Mouse (Mus musculus): ENCODE results near the gene Chrm5. TPM values are rescaled to one million over a fixed set of nuclear protein-coding genes. Genes with fewer than 3 reads are reported as not detected.
A peak's percentile ranks its signal among the peaks of the same experiment; 100 is the strongest.
"Not testable (repeated sequence)": the region's sequence is repeated elsewhere in the genome, so short reads cannot be mapped to it uniquely, and the experiment has no call there.

Gene Chrm5
- polyA plus RNA-seq, 1 experiment from 2014 or later: 0.31 TPM

DNA sequence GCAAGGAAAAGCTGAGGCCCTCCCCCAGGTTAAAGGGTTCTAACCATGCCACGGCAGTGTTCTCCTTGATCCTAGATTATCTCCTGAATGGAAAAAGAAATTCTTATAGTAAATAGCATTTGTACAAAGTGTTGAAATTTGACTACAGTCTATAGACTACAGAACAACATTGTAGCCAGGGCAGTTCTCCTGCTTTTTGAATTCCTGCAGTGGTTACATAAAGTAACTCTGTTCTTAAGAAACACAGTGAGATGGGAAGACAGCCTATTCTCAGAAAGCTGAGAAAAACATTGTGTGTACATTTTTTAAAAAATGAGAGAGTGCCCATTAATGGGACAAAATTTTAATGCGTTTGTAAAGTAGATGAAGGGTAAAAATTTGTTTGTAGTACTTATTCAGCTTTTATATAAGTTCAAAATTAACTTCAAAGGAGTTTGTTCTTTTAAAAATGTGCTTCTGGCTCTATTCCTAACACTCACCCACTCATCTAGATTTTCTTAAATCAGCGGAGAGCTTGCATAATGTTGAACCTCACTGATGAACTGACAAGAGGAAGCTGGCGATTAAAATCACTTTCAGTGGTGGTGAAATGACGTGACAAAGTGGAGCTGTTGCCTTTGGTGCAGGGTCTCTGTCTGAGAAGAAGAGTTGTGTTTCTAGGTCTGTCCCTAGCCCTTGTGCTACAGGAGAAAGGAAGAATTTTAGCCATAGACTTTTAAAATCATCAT is 5.4 kb downstream of the Chrm5 start:
- Histone ChIP-seq H3K4me3 (replicated peaks) (no peak overlapping the region), H3K9me3 (no peaks in the 10 kb centered on the region), H3K9ac (no peak overlapping the region), H3K27ac (no peak overlapping the region), H3K27me3 (no peaks in the 10 kb centered on the region), H3K4me1 (no peaks in the 10 kb centered on the region), H3K4me2 (no peak overlapping the region), H3K36me3 (replicated peaks) (no peaks in the 10 kb centered on the region)
- WGBS: 84% methylated on average over 5 of the region's 5 CpGs
- no peak for ATAC-seq (ENCODE audit: low FRiP score)

GRCm38 (mm10) chr2:112472076-112472475 is 8.5 kb downstream of the Chrm5 start:
- Histone ChIP-seq H3K9me3 (no peaks in the 10 kb centered on the region), H3K36me3 (replicated peaks) (peaks cover 28% of the 10 kb centered on the region), H3K27ac (no peak overlapping the region), H3K27me3 (no peaks in the 10 kb centered on the region), H3K4me3 (replicated peaks) (no peak overlapping the region), H3K9ac (no peak overlapping the region), H3K4me1 (no peaks in the 10 kb centered on the region), H3K4me2 (no peak overlapping the region)
- no peak for ATAC-seq (ENCODE audit: low FRiP score)
- 87% methylated on average over 2 of the region's 2 CpGs for WGBS

- no peaks in the 10 kb centered on the region for H3K27me3 ChIP-seq
- H3K4me2 ChIP-seq: no peak overlapping the region
- no peaks in the 10 kb centered on the region for H3K4me1 ChIP-seq
- H3K9me3 ChIP-seq: no peaks in the 10 kb centered on the region
- ATAC-seq (ENCODE audit: low FRiP score): no peak
- H3K27ac ChIP-seq: no peak overlapping the region
- WGBS: 50% methylated on average over 5 of the region's 5 CpGs
- H3K4me3 ChIP-seq (replicated peaks): no peak overlapping the region
- H3K9ac ChIP-seq: no peak overlapping the region
- H3K36me3 ChIP-seq (replicated peaks): peaks cover 32% of the 10 kb centered on the region
Measured at GRCm38 (mm10) chr2:112470961-112471381, 9.6 kb downstream of the Chrm5 start.

DNA sequence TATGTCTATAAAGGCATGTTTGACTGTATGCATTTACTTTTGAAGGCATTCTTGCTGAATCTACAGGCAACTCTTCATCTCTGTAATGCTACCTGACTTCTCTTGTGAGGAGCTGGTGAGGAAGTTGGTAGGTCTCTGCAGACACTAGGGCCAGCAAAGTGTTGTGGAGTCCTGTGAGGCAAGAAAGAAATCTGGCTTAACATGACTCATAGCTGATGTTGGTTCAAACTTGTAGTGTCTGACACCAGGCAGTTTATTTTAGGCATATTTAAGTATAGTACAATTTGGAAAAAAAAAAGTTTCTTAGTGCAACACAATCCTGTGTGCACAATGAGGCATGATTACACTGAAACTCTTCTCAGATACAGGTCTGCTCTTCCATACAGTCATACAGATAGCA is 11.0 kb downstream of the Chrm5 start:
- Histone ChIP-seq H3K9me3 (no peaks in the 10 kb centered on the region), H3K4me2 (no peak overlapping the region), H3K27ac (no peak overlapping the region), H3K4me1 (no peaks in the 10 kb centered on the region), H3K4me3 (replicated peaks) (no peak overlapping the region), H3K27me3 (no peaks in the 10 kb centered on the region), H3K9ac (no peak overlapping the region), H3K36me3 (replicated peaks) (peaks cover 38% of the 10 kb centered on the region)
- ATAC-seq (ENCODE audit: low FRiP score): no peak

- H3K4me2 ChIP-seq: no peak overlapping the region
- H3K9me3 ChIP-seq: no peaks in the 10 kb centered on the region
- no peak overlapping the region for H3K4me3 ChIP-seq (replicated peaks)
- H3K27me3 ChIP-seq: no peaks in the 10 kb centered on the region
- 89% methylated on average over 3 of the region's 3 CpGs for WGBS
- peaks cover 8% of the 10 kb centered on the region for H3K4me1 ChIP-seq
- H3K9ac ChIP-seq: no peak overlapping the region
- no peak overlapping the region for H3K27ac ChIP-seq
- ATAC-seq (ENCODE audit: low FRiP score): no peak
- H3K36me3 ChIP-seq (replicated peaks): peaks cover 24% of the 10 kb centered on the region
Measured at GRCm38 (mm10) chr2:112460557-112460956, 20.0 kb downstream of the Chrm5 start.

- peak; percentile 99 for ATAC-seq (ENCODE audit: low FRiP score)
- Histone ChIP-seq H3K9me3 (no peaks in the 10 kb centered on the region), H3K4me3 (replicated peaks) (peak within 1 kb of the TSS; percentile 68), H3K27ac (peak within 1 kb of the TSS; percentile 47), H3K27me3 (no peaks in the 10 kb centered on the region), H3K9ac (peak within 1 kb of the TSS; percentile 76), H3K4me1 (peaks cover 9% of the 10 kb centered on the region), H3K4me2 (peak within 1 kb of the TSS; percentile 74), H3K36me3 (replicated peaks) (peaks cover 2% of the 10 kb centered on the region)
- WGBS: under 1% methylated on average over 49 of the region's 49 CpGs
Measured at GRCm38 (mm10) chr2:112454862-112455564, 25.6 kb downstream of the Chrm5 start, which contains the start of gene Emc7. Gene Emc7 (plus strand): TSS chr2:112454997.

DNA sequence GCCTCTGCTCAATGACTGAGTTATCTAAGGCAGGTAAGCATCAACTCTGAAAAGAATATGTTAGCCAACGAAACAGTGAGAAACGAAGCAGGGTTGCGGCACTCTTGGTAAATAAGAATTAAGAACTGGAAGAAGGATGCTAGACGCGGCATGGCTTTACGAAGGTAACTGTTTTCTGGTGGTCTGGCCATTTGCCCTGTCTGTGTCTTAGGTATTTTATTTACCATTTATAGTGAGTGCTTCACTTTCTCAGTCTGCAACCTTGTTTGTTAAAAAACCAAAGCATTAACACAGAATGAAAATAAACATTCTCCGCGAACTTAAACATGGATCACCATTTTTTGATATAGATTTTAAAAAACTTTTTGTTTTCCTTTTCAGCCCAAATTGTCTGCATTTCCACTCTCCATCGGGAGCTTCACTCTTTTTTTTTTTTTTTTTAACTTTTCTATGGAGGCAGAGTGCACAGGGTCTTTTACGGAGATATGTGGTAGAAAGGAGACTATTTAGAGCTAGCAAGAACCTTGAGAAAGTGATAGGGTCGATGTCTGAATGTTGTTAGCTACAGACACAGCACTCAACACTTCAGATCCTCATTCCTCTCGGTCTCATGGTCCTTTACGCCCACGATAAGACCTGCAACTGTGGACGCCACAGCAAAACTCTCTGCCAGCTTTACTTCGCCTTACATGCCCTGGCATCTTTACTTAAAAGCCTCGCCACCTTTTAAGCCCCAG is 26.3 kb downstream of the Chrm5 start:
- WGBS: 33% methylated on average over 17 of the region's 17 CpGs
- ATAC-seq (ENCODE audit: low FRiP score): no peak
- H3K9ac ChIP-seq: peak overlapping the region; percentile 76

DNA sequence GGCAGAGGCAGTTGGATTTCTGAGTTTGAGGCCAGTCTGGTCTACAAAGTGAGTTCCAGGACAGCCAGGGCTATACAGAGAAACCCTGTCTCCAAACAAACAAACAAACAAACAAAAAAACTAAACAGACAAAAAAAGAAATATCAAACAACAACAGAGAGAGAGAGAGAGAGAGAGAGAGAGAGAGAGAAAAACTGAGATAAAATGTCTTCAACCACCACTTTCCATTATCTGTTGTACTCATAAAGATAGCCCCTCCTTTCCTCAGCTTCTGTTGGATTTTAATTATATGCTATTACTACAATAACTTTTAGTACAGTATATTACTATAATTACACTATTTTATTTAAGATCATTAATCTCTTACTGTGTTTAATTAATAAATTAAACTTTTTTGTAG is 28.1 kb downstream of the Chrm5 start:
- not testable (repeated sequence) for H3K36me3 ChIP-seq (replicated peaks); ATAC-seq (ENCODE audit: low FRiP score); H3K27ac ChIP-seq; H3K9ac ChIP-seq; H3K4me2 ChIP-seq; H3K9me3 ChIP-seq; H3K4me1 ChIP-seq; H3K27me3 ChIP-seq; H3K4me3 ChIP-seq (replicated peaks)

More for the DNA sequence above, 26.3 kb downstream of the Chrm5 start:
- Histone ChIP-seq H3K36me3 (replicated peaks) (no peaks in the 10 kb centered on the region), H3K4me1 (peaks cover 9% of the 10 kb centered on the region), H3K4me3 (replicated peaks) (peak overlapping the region; percentile 68), H3K27ac (no peak overlapping the region), H3K27me3 (no peaks in the 10 kb centered on the region), H3K9me3 (no peaks in the 10 kb centered on the region), H3K4me2 (peak overlapping the region; percentile 74)

- no peak overlapping the region for H3K9ac ChIP-seq
- no peak overlapping the region for H3K4me2 ChIP-seq
- no peak overlapping the region for H3K4me3 ChIP-seq (replicated peaks)
- no peaks in the 10 kb centered on the region for H3K27me3 ChIP-seq
- no peaks in the 10 kb centered on the region for H3K4me1 ChIP-seq
- H3K27ac ChIP-seq: no peak overlapping the region
- 38% methylated on average over 4 of the region's 4 CpGs for WGBS
- no peaks in the 10 kb centered on the region for H3K36me3 ChIP-seq (replicated peaks)
- no peak for ATAC-seq (ENCODE audit: low FRiP score)
- H3K9me3 ChIP-seq: no peaks in the 10 kb centered on the region
Measured at GRCm38 (mm10) chr2:112449597-112450296, 30.8 kb downstream of the Chrm5 start.

- Histone ChIP-seq H3K27me3 (no peaks in the 10 kb centered on the region), H3K4me1 (no peaks in the 10 kb centered on the region), H3K36me3 (replicated peaks) (no peaks in the 10 kb centered on the region), H3K4me2 (no peak overlapping the region), H3K9ac (no peak overlapping the region), H3K4me3 (replicated peaks) (no peak overlapping the region), H3K9me3 (no peaks in the 10 kb centered on the region), H3K27ac (no peak overlapping the region)
- no peak for ATAC-seq (ENCODE audit: low FRiP score)
Measured at GRCm38 (mm10) chr2:112448510-112449059, 32.0 kb downstream of the Chrm5 start.

GRCm38 (mm10) chr2:112448046-112448445 is 32.5 kb downstream of the Chrm5 start:
- H3K9ac ChIP-seq; H3K4me3 ChIP-seq (replicated peaks); H3K4me1 ChIP-seq; H3K4me2 ChIP-seq; H3K9me3 ChIP-seq; H3K27me3 ChIP-seq; ATAC-seq (ENCODE audit: low FRiP score); H3K27ac ChIP-seq; H3K36me3 ChIP-seq (replicated peaks): not testable (repeated sequence)
- 70% methylated on average over 4 of the region's 4 CpGs for WGBS

GRCm38 (mm10) chr2:112445511-112445910 is 35.1 kb downstream of the Chrm5 start:
- no peak overlapping the region for H3K4me2 ChIP-seq
- H3K36me3 ChIP-seq (replicated peaks): no peaks in the 10 kb centered on the region
- no peaks in the 10 kb centered on the region for H3K27me3 ChIP-seq
- H3K4me3 ChIP-seq (replicated peaks): no peak overlapping the region
- no peaks in the 10 kb centered on the region for H3K9me3 ChIP-seq
- no peak for ATAC-seq (ENCODE audit: low FRiP score)
- H3K27ac ChIP-seq: no peak overlapping the region
- H3K9ac ChIP-seq: no peak overlapping the region
- H3K4me1 ChIP-seq: no peaks in the 10 kb centered on the region
